Mouse (Mus musculus): ENCODE data around the gene Cilp2. TPM values are rescaled to one million over a fixed set of nuclear protein-coding genes. Genes with fewer than 3 reads are reported as not detected.

Cilp2 gene
- polyA plus RNA-seq, 1 experiment: 0.11 TPM

- TF ChIP-seq POLR2A (IDR thresholded peaks at IDR 0.05; ENCODE audit: low read depth, low read length) (no peak), CTCF (conservative IDR thresholded peaks at IDR 0.05; ENCODE audit: insufficient read depth, insufficient read length, low read depth, low read length) (no peak)
- peaks cover 5% of the 10 kb centered on the region; the same call in 1 of the 2 replicates for H3K4me1 ChIP-seq (ENCODE audit: control insufficient read depth, insufficient read depth, low read length)
- peak; percentile 70 for DNase-seq
- no peak overlapping the region for H3K4me3 ChIP-seq (ENCODE audit: insufficient read depth, low read depth, low read length)
- WGBS: 55% methylated on average over 8 of the region's 8 CpGs
- no peaks in the 10 kb centered on the region for H3K36me3 ChIP-seq (ENCODE audit: control insufficient read depth, insufficient read depth, low read length)
- no peak overlapping the region for H3K27ac ChIP-seq (ENCODE audit: insufficient read depth, low read depth, low read length)
- no peaks in the 10 kb centered on the region for H3K27me3 ChIP-seq (replicated peaks; ENCODE audit: control insufficient read depth, insufficient read depth, low read length)
Measured at GRCm38 (mm10) chr8:69837057-69837682, 50.3 kb downstream of the Cilp2 start.

- Histone ChIP-seq H3K4me3 (ENCODE audit: insufficient read depth, low read depth, low read length) (peak within 1 kb of the TSS; percentile 47), H3K4me1 (ENCODE audit: control insufficient read depth, insufficient read depth, low read length) (peaks cover 8% of the 10 kb centered on the region; the same call in 1 of the 2 replicates), H3K36me3 (ENCODE audit: control insufficient read depth, insufficient read depth, low read length) (no peaks in the 10 kb centered on the region), H3K27ac (ENCODE audit: insufficient read depth, low read depth, low read length) (no peak within 1 kb of the TSS), H3K27me3 (replicated peaks; ENCODE audit: control insufficient read depth, insufficient read depth, low read length) (no peaks in the 10 kb centered on the region)
- DNase-seq: peak; percentile 85
- WGBS: under 1% methylated on average over 38 of the region's 38 CpGs
- TF ChIP-seq POLR2A (IDR thresholded peaks at IDR 0.05; ENCODE audit: low read depth, low read length) (no peak), CTCF (conservative IDR thresholded peaks at IDR 0.05; ENCODE audit: insufficient read depth, insufficient read length, low read depth, low read length) (no peak)
Measured at GRCm38 (mm10) chr8:69832298-69832853, 55.1 kb downstream of the Cilp2 start, which contains the start of gene Pbx4. Pbx4 (plus strand) TSS chr8:69832491.

Other genes with a start within 250 kb of the Cilp2 start
- 0.80 and 0.97 TPM in 2 replicates for gene Zfp964, start 233.2 kb downstream of the Cilp2 start, polyA plus RNA-seq (2012; rRNA removed)
- 3.3 and 4.2 TPM in 2 replicates for gene Zfp869, start 177.0 kb downstream of the Cilp2 start, polyA plus RNA-seq (2012; rRNA removed)
- 1.9 and 2.5 TPM in 2 replicates for gene Zfp963, start 137.7 kb downstream of the Cilp2 start, polyA plus RNA-seq (2012; rRNA removed)
- 0.23 TPM in 1 of 2 replicates, not detected in the other for gene Gm20422, start 112.8 kb downstream of the Cilp2 start, polyA plus RNA-seq (2012; rRNA removed)
- 59.9 and 81.3 TPM in 2 replicates for gene Atp13a1, start 96.5 kb downstream of the Cilp2 start, polyA plus RNA-seq (2012; rRNA removed)
- 8.5 and 11.3 TPM in 2 replicates for gene Zfp866, start 96.5 kb downstream of the Cilp2 start, polyA plus RNA-seq (2012; rRNA removed)
- 15.8 and 15.9 TPM in 2 replicates for gene Gmip, start 79.0 kb downstream of the Cilp2 start, polyA plus RNA-seq (2012; rRNA removed)
- 6.4 and 6.7 TPM in 2 replicates for gene Lpar2, start 65.3 kb downstream of the Cilp2 start, polyA plus RNA-seq (2012; rRNA removed)
- 3.6 and 3.9 TPM in 2 replicates for gene Pbx4, start 55.2 kb downstream of the Cilp2 start, polyA plus RNA-seq (2012; rRNA removed)
- gene Tssk6, start 14.5 kb upstream of the Cilp2 start, polyA plus RNA-seq (2012; rRNA removed): 1.3 and 1.5 TPM in 2 replicates
- gene Ndufa13, start 14.9 kb upstream of the Cilp2 start, polyA plus RNA-seq (2012; rRNA removed): 283 and 372 TPM in 2 replicates
- gene Yjefn3, start 15.0 kb upstream of the Cilp2 start, polyA plus RNA-seq (2012; rRNA removed): 3.9 and 5.6 TPM in 2 replicates
- gene Gatad2a, start 108.7 kb upstream of the Cilp2 start, polyA plus RNA-seq (2012; rRNA removed): 60.1 and 60.9 TPM in 2 replicates
- 47.1 and 63.3 TPM in 2 replicates for gene Mau2, start 155.0 kb upstream of the Cilp2 start, polyA plus RNA-seq (2012; rRNA removed)
- 9.0 and 10.9 TPM in 2 replicates for gene Sugp1, start 155.1 kb upstream of the Cilp2 start, polyA plus RNA-seq (2012; rRNA removed)
- gene Tm6sf2, start 185.2 kb upstream of the Cilp2 start, polyA plus RNA-seq (2012; rRNA removed): 30.2 and 37.5 TPM in 2 replicates
- 0.05 and 0.08 TPM in 2 replicates for gene Hapln4, start 195.8 kb upstream of the Cilp2 start, polyA plus RNA-seq (2012; rRNA removed)
- gene Ncan, start 233.2 kb upstream of the Cilp2 start, polyA plus RNA-seq (2012; rRNA removed): 0.04 and 0.06 TPM in 2 replicates
- 13.8 and 14.8 TPM in 2 replicates for gene Nr2c2ap, start 243.6 kb upstream of the Cilp2 start, polyA plus RNA-seq (2012; rRNA removed)